Mouse (Mus musculus) adrenal gland, postnatal 25 days (tissue): ENCODE measurements around the gene Ciita. TPM values are rescaled to one million over a fixed set of nuclear protein-coding genes. Genes with fewer than 3 reads are reported as not detected.

Experiments
- DNase-seq: peaks from one replicate; pipeline ENCODE4 v3.0.0; 2021; ENCODE audit warnings: mixed read lengths
- long read RNA-seq: library from polyadenylated mRNA; stranded (forward); transcript quantifications from one replicate; pipeline ENCODE4 v2.0.0, GENCODE M21; 2021
- total RNA-seq: library from RNA; stranded (reverse); gene quantifications from 2 replicates; pipeline ENCODE4 v1.2.3, GENCODE M21; 2021

Gene Ciita
- total RNA-seq, result 0.39 and 1.00 TPM in 2 replicates
- long read RNA-seq, partial matches to known transcripts, result 1 of 1 reads
- long read RNA-seq, other reads (novel, unspliced or antisense), result 0 of 1 reads

DNA sequence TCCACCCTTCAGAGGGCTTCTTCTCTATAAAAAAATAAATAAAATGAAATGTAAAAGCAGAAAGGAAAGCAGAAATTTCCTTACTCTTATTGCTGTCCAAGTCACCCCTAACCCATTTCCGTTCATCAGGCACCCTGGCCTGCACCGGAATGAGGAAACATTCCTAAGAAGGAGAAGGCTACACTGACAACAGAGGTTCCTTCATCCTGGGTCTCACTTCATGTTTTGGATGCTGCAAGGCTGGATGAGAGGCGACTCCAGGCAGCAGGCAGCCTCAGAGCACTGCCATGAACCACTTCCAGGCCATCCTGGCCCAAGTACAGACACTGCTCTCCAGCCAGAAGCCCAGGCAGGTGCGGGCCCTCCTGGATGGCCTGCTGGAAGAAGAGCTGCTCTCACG, at the start of gene Ciita:
Gene Ciita, plus strand, starts transcription at position 203 of the 400 bp plus-strand sequence.
- DNase-seq, result no peak

DNA sequence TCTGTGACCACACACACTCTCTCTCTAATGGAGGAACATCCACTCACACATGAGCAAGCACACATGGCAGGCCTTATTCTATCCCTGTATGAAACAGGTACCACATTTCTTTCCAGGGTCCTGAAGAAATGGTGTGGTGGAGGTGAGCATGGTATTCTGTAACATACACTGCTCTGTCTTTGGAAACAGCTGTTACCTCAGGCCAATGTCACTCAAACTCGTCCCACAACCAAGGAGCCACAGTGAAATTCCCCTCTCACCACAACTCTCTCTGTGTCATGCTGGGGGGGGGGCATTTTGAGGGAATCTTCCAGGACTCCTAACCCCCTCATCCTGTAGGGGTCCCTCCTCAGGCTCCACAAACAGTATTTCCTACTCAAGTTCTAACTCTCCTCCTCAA, 47.9 kb upstream of the Ciita start:
- no peak for DNase-seq

DNA sequence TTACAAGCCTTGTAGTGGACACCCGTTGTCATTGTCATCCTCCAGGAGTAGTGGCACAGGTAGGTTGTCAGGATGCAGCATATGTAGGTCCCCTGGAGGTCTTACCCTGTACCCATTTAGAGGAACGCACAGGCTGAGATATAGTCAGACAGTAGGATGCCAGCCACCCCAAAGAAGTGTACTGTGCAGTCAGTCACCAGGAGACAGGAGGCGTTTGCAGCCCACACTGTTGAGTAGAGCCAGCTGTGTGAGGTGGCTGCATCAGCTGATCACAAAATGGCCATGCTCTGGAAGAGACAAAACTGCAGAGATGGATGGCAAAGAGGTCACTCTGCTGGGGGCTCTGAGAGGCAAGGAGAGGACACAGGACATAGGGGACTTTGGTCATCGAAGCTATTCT, 47.5 kb upstream of the Ciita start:
- no peak for DNase-seq

DNA sequence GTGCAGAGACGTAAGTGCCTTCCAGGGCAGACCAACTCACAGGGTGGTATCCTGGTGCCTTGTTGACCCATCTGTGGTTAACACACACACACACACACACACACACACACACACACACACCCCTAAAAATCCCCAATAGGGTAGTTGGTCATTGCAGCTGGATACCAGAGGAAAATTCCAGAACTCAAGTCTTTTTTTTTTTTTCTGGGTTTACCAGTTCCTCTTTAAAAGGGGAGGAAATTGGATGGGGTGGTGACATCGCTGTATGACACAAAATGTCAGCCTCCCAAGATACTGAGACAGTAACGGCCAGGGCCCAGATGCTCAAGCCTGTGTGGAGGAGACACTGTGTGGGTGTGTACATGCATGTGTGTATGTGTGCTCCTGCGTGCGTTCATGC, 46.5 kb upstream of the Ciita start:
- DNase-seq, result no peak

DNA sequence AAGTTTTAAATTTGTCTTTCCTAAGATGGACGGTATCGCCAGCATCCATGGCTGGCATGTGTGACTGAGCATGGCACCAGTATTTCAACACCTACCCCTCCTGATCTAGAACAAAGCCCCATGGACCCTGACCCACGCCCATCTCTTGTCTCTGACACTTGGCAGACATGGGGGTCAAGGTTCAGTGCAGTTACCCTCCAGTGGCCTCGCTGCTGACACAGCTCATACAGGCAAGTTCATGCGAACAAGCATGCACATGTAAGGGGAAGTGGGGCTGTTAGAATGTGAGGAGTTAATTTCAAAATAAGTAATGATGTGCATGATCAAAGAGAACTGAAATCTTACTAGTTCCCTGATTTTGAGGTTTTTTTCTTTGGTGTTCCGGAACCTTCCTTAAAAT, 43.7 kb upstream of the Ciita start:
- no peak for DNase-seq

DNA sequence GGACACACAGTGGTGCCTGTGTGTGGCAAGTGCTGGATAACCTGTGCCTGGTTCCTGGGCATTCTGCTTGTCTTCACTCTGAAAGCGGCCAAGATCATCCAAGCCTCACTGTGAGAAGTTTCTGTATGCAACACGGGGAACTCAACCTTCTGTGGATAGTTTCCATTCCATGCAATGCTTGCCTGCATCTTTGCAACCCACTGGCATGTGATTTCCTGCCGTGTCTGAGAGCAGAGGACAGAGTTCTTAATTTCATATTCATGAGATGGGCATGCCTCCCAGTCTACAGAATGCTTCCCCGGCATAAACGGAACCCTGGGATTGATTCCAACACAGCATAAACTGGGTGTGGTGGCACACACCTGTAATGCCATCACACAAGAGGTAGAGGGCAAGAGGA, 41.8 kb upstream of the Ciita start:
- DNase-seq, result no peak

DNA sequence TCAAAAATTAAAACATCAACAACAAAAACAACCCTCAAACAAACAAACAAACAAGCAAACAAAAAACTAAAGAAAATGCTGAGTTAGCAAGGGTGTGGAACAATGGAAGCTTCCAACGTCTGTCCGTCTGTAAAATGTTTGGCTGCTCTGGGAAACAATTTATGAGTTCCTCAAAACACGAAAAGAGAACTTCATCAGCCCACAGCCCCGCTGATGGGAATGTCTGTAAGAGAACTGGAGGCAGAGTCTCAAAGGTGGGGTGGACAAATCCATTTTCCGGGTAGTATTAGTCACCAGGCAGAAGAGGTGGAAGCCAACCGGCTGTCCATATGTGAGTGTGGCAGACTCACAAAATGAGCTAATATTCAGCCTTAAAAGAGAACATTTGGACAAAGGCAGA, 38.5 kb upstream of the Ciita start:
- DNase-seq, result no peak

DNA sequence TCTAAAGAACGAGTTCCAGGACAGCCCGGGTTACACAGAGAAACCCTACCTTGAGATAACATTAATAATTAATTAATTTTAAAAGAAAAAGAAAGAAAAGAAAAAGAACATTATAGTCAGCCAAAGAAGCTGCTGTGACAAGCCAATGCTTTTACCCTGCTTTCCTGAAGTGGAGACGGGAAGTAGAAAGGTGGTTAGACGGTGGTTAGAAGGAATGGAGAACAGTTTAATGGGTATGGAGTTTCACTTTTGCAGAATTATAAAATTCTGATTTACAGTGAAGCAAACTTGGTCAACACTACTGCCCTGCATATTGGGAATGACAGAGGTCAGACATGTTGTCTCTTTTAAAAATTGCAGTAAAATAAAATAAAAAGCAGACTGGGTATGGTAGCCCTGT, 38.1 kb upstream of the Ciita start:
- no peak for DNase-seq

DNA sequence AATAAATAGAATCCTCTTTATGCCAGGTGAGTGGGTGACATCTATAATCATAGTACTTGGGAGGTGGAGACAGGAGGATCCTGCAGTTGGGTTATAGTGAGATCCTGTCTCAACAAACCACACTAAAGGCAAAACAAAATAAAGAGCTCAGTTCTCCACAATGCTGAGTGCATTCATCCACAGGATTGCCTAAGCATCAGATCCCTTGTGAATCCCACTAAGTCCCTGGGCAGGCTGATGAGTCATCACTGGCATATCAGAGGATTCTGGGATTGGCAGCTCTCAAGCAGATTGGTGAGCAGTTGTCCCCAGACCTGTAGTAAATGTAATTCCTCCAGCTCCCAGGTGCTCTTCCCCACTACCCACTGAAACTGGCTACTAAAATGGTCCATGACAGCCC, 36.1 kb upstream of the Ciita start:
- DNase-seq, result no peak

DNA sequence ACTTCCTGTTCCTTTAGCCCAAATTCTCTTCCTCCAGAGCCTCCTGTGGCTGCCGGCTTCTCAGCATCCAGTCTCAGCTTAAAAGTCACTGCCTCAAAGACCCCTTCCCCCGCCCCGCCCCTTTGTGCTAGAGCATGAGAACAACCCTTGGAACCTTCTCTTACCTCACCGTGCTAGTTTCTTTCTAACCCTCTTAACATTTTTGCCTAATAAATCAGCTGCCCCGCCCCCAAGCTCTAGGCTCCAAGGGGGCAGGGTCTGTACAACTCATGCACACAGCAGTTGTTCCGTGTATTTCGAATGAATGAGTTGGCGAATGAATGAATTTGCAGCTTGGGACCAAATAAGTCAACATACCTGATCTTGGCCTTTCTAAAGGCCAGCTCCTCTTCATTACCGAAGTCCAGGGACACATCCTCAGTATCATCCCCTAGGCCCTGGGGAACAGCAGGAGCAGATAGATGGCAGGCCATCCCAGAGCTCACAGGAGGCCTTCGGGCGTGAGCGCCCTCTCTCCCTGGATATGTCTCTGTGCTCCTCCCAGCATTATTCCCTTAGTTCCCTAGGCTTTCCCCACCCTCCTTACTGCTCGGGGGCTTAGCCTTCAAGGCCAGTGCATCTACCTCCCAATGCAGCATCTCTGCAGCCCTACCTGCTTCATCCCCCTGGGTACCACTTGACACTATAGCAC, 33.1 kb upstream of the Ciita start:
- no peak for DNase-seq

DNA sequence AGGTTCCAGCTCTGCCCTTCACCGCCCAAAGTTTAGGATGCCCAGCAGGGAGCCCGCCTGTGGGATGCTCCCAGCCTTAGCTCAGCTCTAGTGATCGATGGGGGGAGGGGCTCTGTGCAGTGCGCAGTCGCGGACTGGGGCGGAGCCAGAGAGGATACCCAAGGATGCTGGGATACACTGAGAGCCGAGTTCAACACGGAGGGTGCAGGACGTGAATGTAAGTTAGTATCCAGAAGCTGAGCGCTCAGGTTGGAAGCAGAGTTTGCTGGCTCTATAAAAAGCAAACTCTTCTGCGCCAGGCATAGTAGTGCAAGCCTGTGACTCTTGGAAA, 32.6 kb upstream of the Ciita start, which contains the start of gene Tvp23a:
Gene Tvp23a, minus strand, starts transcription at position 99 of the 331 bp plus-strand sequence.
- peak; percentile 38 for DNase-seq

DNA sequence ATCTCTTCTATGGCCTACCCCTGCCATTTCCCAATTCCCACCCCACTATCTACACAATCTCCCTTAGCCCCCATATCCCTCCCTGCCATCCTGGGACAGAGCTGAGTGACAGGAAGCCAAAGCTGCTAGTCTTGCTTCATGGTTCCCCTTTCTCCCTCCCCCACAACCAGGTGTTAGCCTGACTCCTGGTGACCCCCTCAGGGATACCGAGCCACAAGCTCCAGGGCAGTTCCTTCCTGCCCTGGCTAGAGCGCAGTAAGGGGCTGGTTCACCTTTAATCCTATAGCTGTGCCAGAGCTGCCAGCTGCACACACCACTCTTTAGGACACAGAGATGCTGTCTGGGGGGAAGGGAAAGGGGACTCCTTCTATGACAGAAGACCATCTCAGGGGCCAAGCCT, 32.1 kb upstream of the Ciita start:
- DNase-seq, result no peak

DNA sequence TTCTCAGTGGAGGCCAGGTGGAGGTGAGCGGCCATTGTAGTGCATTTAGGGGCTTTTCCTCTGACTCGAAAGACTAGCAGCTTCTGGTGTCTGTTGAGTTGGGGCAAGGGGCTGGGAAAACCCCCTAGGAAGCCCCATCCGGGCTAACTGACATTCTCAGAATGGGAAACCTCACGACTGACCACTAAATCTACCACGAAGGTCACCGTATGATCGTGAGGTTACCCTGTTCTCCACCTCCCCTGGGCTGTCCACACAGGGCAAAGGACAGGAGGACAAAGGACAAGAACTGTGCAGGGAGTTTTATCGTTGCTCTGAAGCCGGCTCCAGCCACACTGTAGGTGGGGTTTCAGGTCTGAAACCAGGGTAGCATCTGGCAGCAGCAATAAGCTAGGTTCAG, 30.9 kb upstream of the Ciita start:
- DNase-seq, result no peak

DNA sequence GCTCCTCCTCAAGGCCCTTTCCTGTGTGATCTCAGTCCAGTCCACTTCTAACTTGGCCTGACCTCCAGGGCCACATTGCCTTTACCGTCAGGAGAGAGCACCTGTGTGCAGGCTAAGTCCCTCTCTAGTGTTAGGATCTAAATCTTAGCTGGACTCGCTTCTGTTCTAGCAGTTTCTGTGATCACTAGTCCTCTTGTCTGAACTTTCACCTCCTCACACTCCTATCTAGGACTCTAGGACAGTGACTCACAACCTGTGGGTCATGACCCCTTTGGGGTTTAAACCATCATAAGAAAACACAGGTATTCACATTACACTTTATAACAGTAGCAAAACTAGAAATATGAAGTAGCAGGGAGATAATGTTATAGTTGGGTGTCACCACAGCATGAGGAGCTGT, 28.0 kb upstream of the Ciita start:
- no peak for DNase-seq

DNA sequence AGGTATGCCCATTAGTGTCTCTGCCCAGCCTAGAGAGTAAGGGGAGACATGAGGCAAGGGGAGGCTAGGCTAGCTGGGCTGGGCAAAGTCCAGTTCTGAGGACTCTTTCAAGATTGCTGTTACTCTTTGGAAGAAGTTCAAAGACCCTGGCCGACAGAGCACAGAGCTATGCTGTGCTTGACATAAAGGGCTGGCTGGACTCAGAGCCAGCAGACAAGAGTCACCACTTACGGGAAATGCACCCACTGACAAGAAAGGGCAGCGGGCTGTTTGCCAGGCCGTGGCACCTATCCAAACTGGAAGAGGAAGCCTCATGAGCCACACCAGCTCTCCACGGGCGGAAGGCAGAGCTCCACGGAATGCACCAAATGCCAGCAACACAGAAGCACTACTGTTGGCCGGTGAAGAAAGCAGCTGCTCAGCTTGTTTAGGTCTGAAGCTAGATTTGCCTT, 27.4 kb upstream of the Ciita start:
- peak; percentile 93 for DNase-seq

DNA sequence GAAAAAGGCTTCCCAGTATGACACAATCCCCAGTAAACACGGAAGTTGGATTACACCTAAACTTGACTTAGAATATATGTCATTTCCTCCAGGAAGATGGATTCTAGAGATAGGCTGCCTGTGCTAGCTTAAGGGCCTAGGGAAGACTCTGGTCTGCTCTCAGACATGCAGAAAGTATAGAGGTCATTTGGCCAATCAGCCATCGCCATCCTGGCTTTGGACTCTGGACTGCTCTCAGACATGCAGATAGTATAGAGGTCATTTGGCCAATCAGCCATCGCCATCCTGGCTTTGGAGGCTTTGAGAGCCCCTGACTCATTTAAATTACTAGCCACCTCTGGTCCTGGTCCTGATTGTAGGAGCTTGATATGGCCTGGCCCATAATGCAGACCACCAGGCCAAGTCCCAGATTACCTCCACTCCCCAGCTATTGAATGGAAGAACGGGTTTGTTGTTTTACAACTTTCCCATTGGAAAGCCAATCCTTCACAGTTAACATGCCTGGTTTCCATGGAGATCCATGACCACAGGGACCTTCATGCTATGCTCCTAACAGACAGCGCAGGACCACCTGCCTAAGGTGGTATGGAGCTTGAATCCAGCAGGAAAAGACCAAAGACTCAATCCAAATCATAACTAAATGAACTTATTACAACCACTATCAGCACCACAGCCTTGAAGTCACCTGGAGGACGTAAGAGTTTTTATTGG, 25.8 kb upstream of the Ciita start:
- no peak for DNase-seq

DNA sequence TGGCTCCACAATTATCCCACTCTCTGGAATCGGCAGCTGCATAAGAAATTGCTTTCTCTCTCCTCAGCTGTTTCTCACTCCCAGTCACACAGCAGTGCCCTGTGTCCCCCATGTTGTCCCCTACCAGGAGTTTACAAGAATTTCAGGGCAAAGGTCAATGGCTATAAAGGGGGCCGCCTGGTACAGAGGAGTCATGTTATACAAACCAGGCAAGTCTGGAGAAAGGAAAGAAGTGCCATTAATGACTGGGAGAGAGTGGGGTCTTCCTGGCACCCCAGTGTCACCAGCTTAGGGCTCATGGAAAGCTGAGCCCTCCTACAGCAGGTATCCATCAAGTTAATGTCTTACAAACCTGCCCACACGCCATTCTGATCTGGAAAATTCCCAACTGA, 25.3 kb upstream of the Ciita start:
- no peak for DNase-seq

DNA sequence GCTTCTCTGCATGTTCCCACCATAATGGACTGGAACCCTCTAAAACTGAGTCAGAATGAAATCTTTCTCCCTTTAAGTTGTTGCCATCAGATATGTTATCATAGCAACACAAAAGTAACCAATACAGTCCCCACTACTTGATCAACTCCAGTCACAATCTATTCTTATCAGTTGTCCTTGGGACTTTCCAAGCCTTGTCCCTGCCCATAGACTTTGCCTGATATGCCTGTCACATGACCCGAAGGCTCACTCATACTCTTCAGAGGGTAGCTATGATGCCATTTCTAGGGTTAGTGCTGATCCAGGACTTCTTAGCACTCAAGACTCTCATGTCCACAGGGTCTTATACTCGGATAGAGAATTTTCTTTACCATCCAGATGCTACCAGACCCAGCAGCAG, 19.7 kb upstream of the Ciita start:
- DNase-seq, result no peak

DNA sequence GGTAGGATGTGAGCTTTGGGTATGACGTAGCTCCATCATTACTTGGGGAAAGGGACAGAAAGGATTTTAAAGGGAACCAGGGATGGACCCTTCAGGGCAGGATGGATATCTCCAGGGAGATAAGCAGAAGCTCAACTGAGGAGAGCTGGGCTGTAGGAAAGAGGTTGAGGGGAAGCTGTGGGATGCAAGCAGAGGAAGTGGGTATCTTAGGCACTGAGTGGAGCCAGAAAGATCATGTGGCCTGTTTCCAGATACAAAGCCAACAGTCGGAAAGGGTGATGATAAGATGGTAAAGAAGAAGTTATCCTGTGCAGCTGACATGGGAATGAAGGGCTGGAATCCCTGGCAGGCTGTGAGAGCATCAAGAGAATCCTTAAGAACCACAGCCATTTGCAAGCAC, 18.7 kb upstream of the Ciita start:
- DNase-seq, result no peak

DNA sequence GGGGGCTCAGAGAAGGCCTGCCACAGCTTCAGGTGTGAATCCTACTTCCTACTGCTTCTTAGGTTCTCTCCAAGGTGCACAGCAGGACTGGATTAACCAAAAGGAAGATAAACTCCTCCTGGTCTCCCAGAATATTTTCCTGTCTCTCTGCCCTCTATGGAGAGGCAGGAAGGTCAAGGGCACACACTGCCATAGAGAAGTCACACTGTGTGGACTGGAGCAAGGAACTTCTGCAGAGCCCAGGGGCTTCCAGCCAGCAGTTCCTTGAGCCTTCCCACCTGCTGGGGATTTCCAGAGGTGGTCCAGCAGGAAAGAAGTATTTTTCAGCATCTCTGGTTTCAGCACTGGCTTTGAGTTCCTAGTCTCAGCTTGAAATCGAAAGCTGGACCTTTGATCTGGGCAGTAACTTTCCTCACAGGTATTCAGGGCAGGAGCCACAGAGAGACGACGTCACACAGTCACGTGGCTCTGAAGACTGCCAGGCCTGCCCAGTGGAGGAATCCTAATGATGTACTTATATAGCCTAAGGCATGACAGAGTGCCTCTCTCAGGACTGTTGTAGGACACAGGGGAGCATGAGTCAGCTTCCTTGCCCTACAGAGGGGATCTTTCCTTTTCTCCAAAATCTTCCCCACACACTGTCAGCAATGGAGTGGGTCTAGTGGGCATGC, 14.7 kb upstream of the Ciita start:
- no peak for DNase-seq

DNA sequence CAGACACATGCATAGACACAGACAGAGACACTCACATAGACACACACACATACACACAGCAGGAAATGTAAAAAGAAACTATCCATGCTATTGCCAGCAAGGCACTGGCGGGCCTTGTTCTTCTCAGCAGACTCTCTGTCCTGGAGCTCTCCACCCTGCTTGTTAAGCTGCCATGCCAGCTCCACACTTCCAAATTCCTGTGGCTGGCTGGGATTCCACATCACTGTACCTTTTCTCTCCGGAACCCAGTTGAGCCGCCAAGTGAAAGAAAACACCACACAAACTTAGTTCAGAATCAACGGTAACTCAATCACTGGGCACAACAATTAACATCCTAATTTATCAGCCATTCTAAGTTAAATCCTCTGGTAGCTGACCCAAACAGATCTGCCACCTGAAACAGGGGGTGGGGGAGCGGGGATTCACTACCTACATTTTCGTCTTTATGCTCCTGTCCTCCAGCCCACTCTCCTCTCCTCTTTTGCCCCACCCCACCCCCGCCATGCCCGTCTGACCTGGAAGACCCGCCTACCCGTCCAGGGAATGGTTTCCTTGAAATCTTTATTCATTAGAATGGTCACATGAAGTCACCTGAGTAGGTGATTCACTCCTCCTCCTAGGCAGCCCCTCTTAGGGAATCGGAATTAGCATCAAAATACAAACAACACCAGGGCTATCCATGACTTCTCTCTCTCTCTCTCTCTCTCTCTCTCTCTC, 12.3 kb upstream of the Ciita start:
- DNase-seq, result no peak

DNA sequence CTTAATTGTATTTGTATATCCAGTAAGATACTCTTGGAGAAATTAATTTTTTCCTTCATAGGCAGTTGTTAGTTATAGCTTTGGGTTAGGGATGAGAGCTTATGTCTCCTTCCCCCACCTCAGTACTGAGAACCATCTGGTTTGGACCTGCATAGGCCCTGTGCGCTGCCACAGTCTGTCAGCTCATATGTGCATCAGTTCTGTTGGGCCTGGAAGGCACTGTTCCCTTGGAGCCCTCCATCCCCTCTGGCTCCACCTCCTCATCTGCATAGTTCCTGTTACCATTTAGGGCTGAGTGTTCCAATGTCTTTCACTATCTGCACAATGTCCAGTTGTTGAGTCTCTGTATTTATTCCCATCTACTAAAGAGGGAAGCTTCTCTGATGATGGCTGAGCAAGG, 11.7 kb upstream of the Ciita start:
- DNase-seq, result no peak

DNA sequence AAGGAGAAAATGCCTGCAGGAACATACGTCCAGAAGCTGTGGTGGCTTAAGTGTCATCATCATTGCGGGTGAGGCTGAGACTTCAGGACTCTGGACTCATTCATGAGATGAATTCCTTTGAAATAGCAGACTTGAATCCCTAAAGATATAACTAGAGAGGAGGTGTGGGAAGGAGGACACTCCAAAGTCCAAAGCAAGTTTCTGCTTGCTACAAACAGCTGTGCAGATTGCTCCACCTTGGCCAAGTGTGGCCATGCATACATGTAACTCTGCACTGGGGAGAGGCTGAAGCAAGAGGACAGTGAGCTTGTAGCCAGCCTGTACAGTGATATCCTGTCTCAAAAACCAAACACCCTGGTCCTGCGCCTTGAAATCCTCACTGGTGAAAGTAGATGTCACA, 7.9 kb upstream of the Ciita start:
- DNase-seq, result no peak
